Mouse (Mus musculus) left cerebral cortex, adult 2 months (tissue): ENCODE measurements at regions not wholly inside any gene's neighbourhood (a gene's known extent, or its start where the extent isn't known, plus 50 kb on each side); places are given as distances from the start of the nearest gene placed in this dataset.

Source experiments
- DNase-seq, 2 experiments: peaks; one replicate each; pipeline ENCODE4 v3.0.0; 2021 to 2022; ENCODE audit warnings: low spot score in 2 of 2, mixed read lengths in 1 of 2; ENCODE audit errors: extremely low spot score in 1 of 2
- H3K27ac ChIP-seq: fragments of 200-600 bp; 2 replicates; pipeline ENCODE4 v1.8.1; 2022
- H3K4me3 ChIP-seq: fragments of 200-600 bp; 2 replicates; pipeline ENCODE4 v1.8.1; 2022
- CTCF ChIP-seq: fragments of 200-600 bp; IDR thresholded peaks from 2 replicates; pipeline ENCODE4 v1.8.1; 2022; ENCODE audit warnings: antibody characterized with exemption, mild to moderate bottlenecking, moderate library complexity
- intact Hi-C: fragments of 180-260 bp; cut with DNase I; formaldehyde crosslinking; loops from one replicate; pipeline ENCODE4 v1.15.1; 2025

GRCm38 (mm10) chr6:8831204-8831603 is 52.9 kb upstream of the Ica1 start:
- no peak for DNase-seq

GRCm38 (mm10) chr6:8832924-8833323 is 54.6 kb upstream of the Ica1 start:
- intact Hi-C loops, result loop anchor here (5.0 kb wide), 3 partner anchors 56 to 1101 kb away; partner anchors contain the start of gene Ica1
- DNase-seq, result no peak
- TF ChIP-seq CTCF, result no peak
- Histone ChIP-seq H3K27ac (no peak overlapping the region), H3K4me3 (no peak overlapping the region)

More at GRCm38 (mm10) chr6:8831204-8831603, 52.9 kb upstream of the Ica1 start:
- intact Hi-C loops, result loop anchor here (2.0 to 5.0 kb wide), 4 partner anchors 54 to 1099 kb away; partner anchors contain the start of gene Ica1
- Histone ChIP-seq H3K4me3 (no peak overlapping the region), H3K27ac (no peak overlapping the region)
- TF ChIP-seq CTCF, result peak; percentile 64

- Histone ChIP-seq H3K4me3 (no peak overlapping the region), H3K27ac (no peak overlapping the region)
- intact Hi-C loops, result no loop called here
- DNase-seq, result no peak
- no peak for TF ChIP-seq CTCF
Observed at GRCm38 (mm10) chr6:8853657-8854056, 75.4 kb upstream of the Ica1 start.

- no peak for DNase-seq
- no peak for TF ChIP-seq CTCF
- H3K4me3 ChIP-seq, result no peak overlapping the region
- H3K27ac ChIP-seq, result no peak overlapping the region
- intact Hi-C loops, result no loop called here
Observed at GRCm38 (mm10) chr6:8860581-8860980, 82.3 kb upstream of the Ica1 start.

GRCm38 (mm10) chr6:8863843-8864620 is 84.2 kb upstream of the Nxph1 start:
- no peak for DNase-seq
- TF ChIP-seq CTCF, result no peak
- Histone ChIP-seq H3K4me3 (no peak overlapping the region), H3K27ac (no peak overlapping the region)
- intact Hi-C loops, result no loop called here

- no peak for DNase-seq
Observed at GRCm38 (mm10) chr6:8877373-8878070, 70.7 kb upstream of the Nxph1 start.

GRCm38 (mm10) chr6:8893665-8894064 is 54.6 kb upstream of the Nxph1 start:
- TF ChIP-seq CTCF, result no peak; the same call in 1 of the 2 replicates
- intact Hi-C loops, result no loop called here
- no peak for DNase-seq

More at GRCm38 (mm10) chr6:8877373-8878070, 70.7 kb upstream of the Nxph1 start:
- intact Hi-C loops, result no loop called here
- Histone ChIP-seq H3K27ac (no peak overlapping the region), H3K4me3 (no peak overlapping the region)
- no peak for TF ChIP-seq CTCF

GRCm38 (mm10) chr6:8896097-8896496 is 52.1 kb upstream of the Nxph1 start:
- DNase-seq, result no peak
- no peak overlapping the region for H3K27ac ChIP-seq
- no peak overlapping the region for H3K4me3 ChIP-seq
- TF ChIP-seq CTCF, result no peak
- intact Hi-C loops, result no loop called here

More at GRCm38 (mm10) chr6:8893665-8894064, 54.6 kb upstream of the Nxph1 start:
- no peak overlapping the region for H3K4me3 ChIP-seq
- no peak overlapping the region for H3K27ac ChIP-seq

- Histone ChIP-seq H3K27ac (no peak overlapping the region), H3K4me3 (no peak overlapping the region)
- intact Hi-C loops, result no loop called here
- no peak for DNase-seq
- no peak for TF ChIP-seq CTCF
Observed at GRCm38 (mm10) chr6:8896822-8897221, 51.4 kb upstream of the Nxph1 start.

- Histone ChIP-seq H3K4me3 (no peak overlapping the region), H3K27ac (no peak overlapping the region)
- intact Hi-C loops, result no loop called here
- TF ChIP-seq CTCF, result no peak
- no peak for DNase-seq
Observed at GRCm38 (mm10) chr6:8897334-8897733, 50.9 kb upstream of the Nxph1 start.

- Histone ChIP-seq H3K4me3 (no peak overlapping the region), H3K27ac (no peak overlapping the region)
- DNase-seq, result no peak
- intact Hi-C loops, result no loop called here
- no peak for TF ChIP-seq CTCF
Observed at GRCm38 (mm10) chr6:8898268-8898667, 50.0 kb upstream of the Nxph1 start.
